Mouse (Mus musculus) retina, postnatal 1 day (tissue): ENCODE measurements around the gene Hfm1.

Experiments
- DNase-seq: peaks from one replicate; pipeline ENCODE4 v3.0.0-alpha.2; 2012

The Hfm1 gene

GRCm38 (mm10) chr5:106833025-106833424, 93.1 kb downstream of the Hfm1 start:
- no peak for DNase-seq

GRCm38 (mm10) chr5:106831401-106831800, 94.7 kb downstream of the Hfm1 start:
- DNase-seq = no peak

DNA sequence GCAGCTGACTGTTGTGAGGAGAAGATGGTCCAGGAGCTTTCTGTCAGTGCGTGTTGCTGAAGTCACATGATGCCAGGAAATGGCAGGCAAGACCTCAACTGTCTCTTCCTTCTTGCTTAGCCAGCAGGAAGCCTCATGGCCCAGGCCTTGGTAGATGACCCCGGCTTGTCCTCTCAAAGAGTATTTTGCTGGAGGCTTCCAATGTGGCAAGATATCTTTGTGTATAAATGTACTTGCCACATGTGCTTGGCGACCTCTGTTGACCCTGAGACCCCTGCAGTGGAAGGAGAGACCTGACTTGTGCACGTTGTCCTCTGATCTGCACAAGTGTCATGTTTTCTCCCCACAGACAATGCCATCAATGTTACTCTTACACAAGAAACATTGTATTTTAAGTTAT, 95.3 kb downstream of the Hfm1 start:
- no peak for DNase-seq

- no peak for DNase-seq
Measured at GRCm38 (mm10) chr5:106826740-106827139, 99.4 kb downstream of the Hfm1 start.

DNA sequence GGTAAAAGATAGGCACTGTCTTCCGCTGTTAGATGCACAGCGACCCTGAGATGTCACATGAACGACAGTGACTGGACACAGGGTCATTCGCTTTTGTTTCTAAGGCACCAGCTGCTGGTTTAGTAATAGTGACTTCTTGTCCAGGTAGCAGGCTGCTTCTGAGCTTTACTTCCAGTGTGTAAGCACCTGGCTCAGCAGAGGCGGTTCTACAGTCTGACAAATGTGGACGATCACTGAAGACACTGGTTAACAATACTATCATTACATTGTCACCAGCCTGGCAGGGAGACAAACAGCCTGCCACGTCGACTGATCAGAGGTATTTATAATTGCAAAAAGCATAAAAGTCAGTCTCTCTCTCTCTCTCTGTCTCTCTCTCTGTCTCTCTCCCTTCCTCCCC, 100.1 kb downstream of the Hfm1 start:
- no peak for DNase-seq

DNA sequence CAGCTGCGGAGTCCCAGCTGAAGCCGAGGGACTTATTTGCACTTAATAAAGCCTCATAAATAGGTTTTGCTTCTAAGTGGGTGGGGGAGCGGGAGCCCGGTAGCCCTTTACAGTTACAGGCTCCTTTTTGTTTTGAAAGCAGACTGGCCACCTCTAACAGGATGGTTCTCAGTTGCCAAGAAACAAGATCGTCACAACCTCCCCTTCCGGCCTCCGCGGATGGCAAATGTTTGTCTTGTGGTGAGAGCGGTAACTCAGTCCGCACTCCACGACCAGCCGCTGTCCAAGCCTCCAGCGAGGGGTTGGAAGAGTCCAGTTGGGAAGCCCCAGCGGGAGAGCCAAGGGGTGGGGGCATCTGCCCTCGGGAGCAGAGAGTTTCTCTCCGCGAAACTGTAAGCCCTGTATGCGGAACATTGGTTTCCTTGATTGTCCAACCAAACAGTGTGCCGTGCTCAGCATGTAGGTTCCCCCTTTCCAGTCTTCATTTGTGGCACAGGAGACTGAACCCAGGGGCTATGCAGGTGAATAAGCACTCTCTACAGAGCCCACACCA, 100.7 kb downstream of the Hfm1 start:
- peak; percentile 66 for DNase-seq

- no peak for DNase-seq
Measured at GRCm38 (mm10) chr5:106824716-106825115, 101.4 kb downstream of the Hfm1 start.

DNA sequence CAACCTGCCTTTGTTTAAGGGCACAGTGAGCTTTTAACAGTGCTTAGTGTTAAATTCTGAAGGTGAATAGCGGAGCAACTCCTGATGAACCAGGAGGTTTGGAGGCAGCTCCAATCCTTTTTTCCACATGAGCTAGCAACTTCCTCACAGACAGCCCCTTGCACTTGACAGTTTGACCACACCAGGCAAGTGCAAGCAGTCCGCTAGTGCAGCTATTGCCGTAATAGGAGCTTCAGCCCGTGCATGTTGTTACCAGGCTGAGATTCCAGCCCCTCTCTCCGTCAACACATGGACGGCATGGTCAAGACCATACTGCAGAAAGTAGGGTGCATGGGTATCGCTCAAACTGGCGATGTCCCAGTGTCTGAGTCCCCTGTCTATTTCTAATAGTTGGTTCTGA, 106.5 kb downstream of the Hfm1 start:
- DNase-seq = no peak

GRCm38 (mm10) chr5:106815923-106816654, 110.0 kb downstream of the Hfm1 start:
- no peak for DNase-seq

GRCm38 (mm10) chr5:106814611-106815010, 111.5 kb downstream of the Hfm1 start:
- DNase-seq = no peak

DNA sequence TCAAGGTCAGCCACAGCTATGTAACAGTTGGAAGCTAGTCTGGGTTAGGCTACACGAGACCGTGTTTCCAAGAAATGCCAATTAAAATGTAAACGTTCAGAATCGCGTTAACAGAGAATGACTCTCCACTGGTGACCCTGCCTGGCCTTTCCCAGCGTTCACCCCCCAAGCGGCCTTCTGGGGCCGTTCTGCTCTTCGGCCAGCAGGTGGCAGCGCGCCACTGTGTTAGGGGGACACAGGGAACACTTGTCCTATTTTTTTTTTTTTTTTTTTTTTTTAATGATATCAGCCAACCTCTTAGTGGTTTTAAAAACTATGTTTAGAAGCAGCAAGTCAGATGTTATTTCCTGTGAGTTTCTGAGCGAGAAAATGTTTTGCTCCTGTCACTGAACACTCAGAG, 123.0 kb downstream of the Hfm1 start:
- DNase-seq = peak; percentile 75

DNA sequence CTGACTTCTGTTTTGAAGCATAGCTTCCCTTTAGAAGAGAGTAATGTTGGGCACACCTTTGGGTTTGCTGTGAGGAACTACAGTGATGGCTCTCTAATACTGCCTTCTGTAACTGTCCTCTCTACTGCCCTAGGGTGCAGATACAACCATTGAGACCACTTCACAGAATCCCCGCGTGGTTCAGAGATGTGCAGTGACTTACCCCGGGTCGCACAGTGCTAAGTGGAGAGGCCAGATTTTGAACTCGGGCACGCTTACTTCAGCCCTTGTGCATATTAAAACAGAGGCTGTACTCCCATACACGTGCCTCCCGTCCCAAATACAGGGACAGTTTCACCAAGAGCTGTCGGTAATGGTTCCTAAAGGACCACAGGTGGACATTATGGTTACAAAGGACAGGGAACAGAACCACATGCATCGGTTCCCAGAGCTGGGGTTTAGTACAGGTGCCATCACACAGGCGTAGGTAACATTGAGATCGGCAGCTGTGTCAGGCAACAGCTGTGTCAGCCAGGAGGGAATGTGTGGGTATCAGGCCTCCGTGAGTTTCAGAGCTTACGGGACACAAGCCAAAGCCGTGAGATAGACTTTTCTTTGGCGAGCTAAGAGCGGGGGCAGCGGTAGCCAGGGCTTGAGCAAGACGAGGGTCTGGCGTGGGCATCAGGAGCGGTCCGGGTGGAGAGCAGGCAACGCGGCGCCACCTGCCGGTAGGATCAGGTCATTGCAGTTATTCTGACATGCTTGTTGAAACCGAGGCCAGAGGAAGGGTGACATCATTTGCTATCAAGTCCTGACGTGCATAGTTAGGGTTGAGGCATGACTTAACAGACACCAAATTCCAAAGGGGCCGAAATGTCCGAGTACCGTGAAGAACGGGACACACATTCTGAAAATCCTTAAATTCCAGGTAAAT, 124.0 kb downstream of the Hfm1 start:
- DNase-seq = peak; percentile 89

GRCm38 (mm10) chr5:106801215-106801863, 124.8 kb downstream of the Hfm1 start:
- no peak for DNase-seq

DNA sequence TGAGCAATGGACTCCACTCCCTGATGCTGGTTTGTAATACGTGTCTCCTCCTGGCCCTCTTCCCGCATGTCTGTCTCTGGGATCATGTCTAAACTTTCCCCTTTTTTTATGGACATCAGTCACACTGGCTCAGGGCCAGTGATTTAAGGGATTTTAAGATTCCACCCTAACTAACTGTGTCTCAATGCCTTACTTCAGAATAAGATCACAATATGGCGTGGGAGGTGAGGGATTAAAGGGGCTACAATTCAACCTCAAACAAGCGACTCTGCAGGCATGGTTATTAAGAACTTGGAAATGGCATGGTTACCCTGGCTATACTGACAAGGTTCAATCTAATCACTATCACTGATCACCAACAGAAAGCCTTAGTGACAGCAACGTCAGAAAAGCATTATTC, 128.2 kb downstream of the Hfm1 start:
- DNase-seq = no peak

- DNase-seq = peak; percentile 66
Measured at GRCm38 (mm10) chr5:106791241-106791572, 134.9 kb downstream of the Hfm1 start.

- no peak for DNase-seq
Measured at GRCm38 (mm10) chr5:106790496-106791240, 135.5 kb downstream of the Hfm1 start.
